In genomic region chr9:120778423-120778822, GRCm38 (mm10) we compare ENCODE assay signal across 11 mouse cellular contexts.
DNase-seq lines count a peak whose midpoint lies in the region; ATAC-seq lines count a peak whose summit lies in the region.
"Had no signal": no experiment of that assay in that cellular context is flagged by ENCODE, and none has a peak within 500 bp of the region (broad histone marks: within the 10 kb centered on the region; RNA-seq: fewer than 3 reads in every experiment).

No protein-coding gene starts in this region.

- no peaks in the 10 kb centered on the region for H3K9me3 ChIP-seq in midbrain, embryonic 10.5 days (replicated peaks)
- no peaks in the 10 kb centered on the region for H3K9me3 ChIP-seq in midbrain, embryonic 16.5 days (replicated peaks; ENCODE audit: control insufficient read depth, low read length, poor library complexity, severe bottlenecking)
- no peaks in the 10 kb centered on the region for H3K9me3 ChIP-seq in limb, embryonic 15.5 days

- intact Hi-C loops in heart, postnatal 10 days (cut with DNase I), result loop anchor here (2.0 to 10.0 kb wide), 5 partner anchors 76 to 286 kb away; no protein-coding TSS in a partner anchor

- no peak for DNase-seq in midbrain, embryonic 10.5 days (ENCODE audit: low spot score)
- peak; percentile 54 to 57 for DNase-seq in heart, postnatal 10 days
- DNase-seq in yolk sac, embryonic 10.5 days (ENCODE audit: low spot score), result peak; percentile 17
- no peak for DNase-seq in gastrocnemius, postnatal 4 days (ENCODE audit: low spot score in 2 of 2)
- no peak for DNase-seq in cerebellum, postnatal 4 days (ENCODE audit: low spot score in 2 of 2)
- DNase-seq in thymus, postnatal 36 days, result no peak
- DNase-seq: embryo, embryonic 11 days had no signal

- no peak overlapping the region for H3K9ac ChIP-seq in midbrain, embryonic 16.5 days (ENCODE audit: low read depth, low read length)
- no peak overlapping the region for H3K9ac ChIP-seq in limb, embryonic 15.5 days
- H3K9ac ChIP-seq: liver, embryonic 14.5 days had no signal

- 57% methylated on average over 2 of the region's 2 CpGs for WGBS in midbrain, embryonic 10.5 days
- 68% methylated on average over 2 of the region's 2 CpGs for WGBS in midbrain, embryonic 16.5 days
- 19% methylated on average over 2 of the region's 2 CpGs for WGBS in limb, embryonic 15.5 days

- peaks cover 17% of the 10 kb centered on the region for H3K4me1 ChIP-seq in midbrain, embryonic 10.5 days
- no peaks in the 10 kb centered on the region for H3K4me1 ChIP-seq in midbrain, embryonic 16.5 days (ENCODE audit: control insufficient read depth, insufficient read depth, low read length)
- H3K4me1 ChIP-seq in limb, embryonic 15.5 days, result peaks cover 18% of the 10 kb centered on the region

- no peaks in the 10 kb centered on the region for H3K27me3 ChIP-seq in midbrain, embryonic 10.5 days (ENCODE audit: low read depth, poor library complexity, severe bottlenecking)
- no peaks in the 10 kb centered on the region for H3K27me3 ChIP-seq in midbrain, embryonic 16.5 days (ENCODE audit: control insufficient read depth, insufficient read depth, low read depth, low read length)
- H3K27me3 ChIP-seq in limb, embryonic 15.5 days, result no peaks in the 10 kb centered on the region
- H3K27me3 ChIP-seq: Patski had no signal

- H3K4me2 ChIP-seq in midbrain, embryonic 16.5 days (ENCODE audit: low read length), result no peak overlapping the region
- H3K4me2 ChIP-seq in limb, embryonic 15.5 days, result no peak overlapping the region

- ATAC-seq in midbrain, embryonic 16.5 days, result no peak
- no peak for ATAC-seq in limb, embryonic 15.5 days (ENCODE audit: insufficient number of reproducible peaks, low FRiP score, low TSS enrichment, low read depth)
- ATAC-seq: Patski had no signal

- no peaks in the 10 kb centered on the region for H3K36me3 ChIP-seq in midbrain, embryonic 10.5 days
- H3K36me3 ChIP-seq in midbrain, embryonic 16.5 days (ENCODE audit: control insufficient read depth, insufficient read depth, low read length), result no peaks in the 10 kb centered on the region
- no peaks in the 10 kb centered on the region for H3K36me3 ChIP-seq in limb, embryonic 15.5 days

- peak overlapping the region; percentile 30; the same call in 1 of the 2 replicates for H3K27ac ChIP-seq in midbrain, embryonic 10.5 days (replicated peaks)
- no peak overlapping the region for H3K27ac ChIP-seq in midbrain, embryonic 16.5 days (ENCODE audit: low read length)
- H3K27ac ChIP-seq in limb, embryonic 15.5 days, result peak overlapping the region; percentile 59; the same call in 1 of the 2 replicates
- H3K27ac ChIP-seq: liver, embryonic 14.5 days had no signal

- H3K4me3 ChIP-seq in midbrain, embryonic 10.5 days, result no peak overlapping the region
- H3K4me3 ChIP-seq in midbrain, embryonic 16.5 days (ENCODE audit: low read depth, low read length), result no peak overlapping the region
- no peak overlapping the region for H3K4me3 ChIP-seq in limb, embryonic 15.5 days

Comparison
In these comparisons a context has a peak if more than half of its experiments do, and no peak if none do; other contexts are left out.
1. DNase-seq: peak in heart, postnatal 10 days (2 of 2) and yolk sac, embryonic 10.5 days (single experiment); none in midbrain, embryonic 10.5 days (single experiment), gastrocnemius, postnatal 4 days (0 of 2), cerebellum, postnatal 4 days (0 of 2) and thymus, postnatal 36 days (0 of 2).